Comparison of ENCODE assay signal across 7 mouse cellular contexts in the genomic region with DNA sequence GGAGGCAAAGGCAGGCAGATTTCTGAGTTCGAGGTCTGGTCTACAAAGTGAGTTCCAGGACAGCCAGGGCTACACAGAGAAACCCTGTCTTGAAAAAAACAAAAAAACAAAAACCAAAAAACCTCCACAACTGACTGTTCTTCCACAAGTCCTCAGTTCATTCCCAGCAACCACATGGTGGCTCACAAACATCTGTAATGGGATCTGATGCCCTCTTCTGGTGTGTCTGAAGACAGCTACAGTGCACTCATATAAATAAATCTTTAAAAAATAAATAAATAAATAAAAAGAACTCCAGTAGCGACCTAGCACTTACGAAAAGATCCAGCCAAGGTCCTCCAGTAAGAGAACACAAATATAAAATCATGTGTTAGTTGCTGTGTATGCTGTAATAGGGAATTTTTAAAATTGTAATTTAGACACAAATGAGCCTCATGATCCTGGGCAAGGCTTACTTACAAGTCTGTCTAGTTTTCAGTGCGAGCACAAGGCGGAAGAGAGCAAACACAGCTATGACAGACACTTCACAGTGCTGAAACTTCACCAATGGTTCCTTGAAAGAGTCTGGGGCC. TPM values are rescaled to one million over a fixed set of nuclear protein-coding genes. Genes with fewer than 3 reads are reported as not detected.
DNase-seq lines count a peak whose midpoint lies in the region; ATAC-seq and TF ChIP-seq lines count a peak whose summit lies in the region.

No protein-coding gene starts in this region.

- ATAC-seq in lung, postnatal 0 days, result no peak
- no peak; the same call in none of the 2 replicates for ATAC-seq in limb, embryonic 13.5 days (ENCODE audit: low FRiP score, low read depth)
- no peak for ATAC-seq in stomach, embryonic 15.5 days (ENCODE audit: insufficient read depth, low FRiP score, low read depth)

- peak overlapping the region; percentile 91 for H3K4me3 ChIP-seq in lung, postnatal 0 days (ENCODE audit: low read depth, low read length)
- peak overlapping the region; percentile 81 for H3K4me3 ChIP-seq in embryonic fibroblast, embryonic 13.5 days (ENCODE audit: insufficient read depth, low read length)
- peak overlapping the region; percentile 71 for H3K4me3 ChIP-seq in limb, embryonic 13.5 days
- peak overlapping the region; percentile 80 for H3K4me3 ChIP-seq in stomach, embryonic 15.5 days (replicated peaks)

- no peaks in the 10 kb centered on the region for H3K9me3 ChIP-seq in lung, postnatal 0 days (ENCODE audit: low read length)
- no peaks in the 10 kb centered on the region for H3K9me3 ChIP-seq in limb, embryonic 13.5 days
- H3K9me3 ChIP-seq in stomach, embryonic 15.5 days, result no peaks in the 10 kb centered on the region

- no peaks in the 10 kb centered on the region for H3K27me3 ChIP-seq in lung, postnatal 0 days (replicated peaks; ENCODE audit: insufficient read depth, low read length)
- no peaks in the 10 kb centered on the region for H3K27me3 ChIP-seq in limb, embryonic 13.5 days
- no peaks in the 10 kb centered on the region for H3K27me3 ChIP-seq in stomach, embryonic 15.5 days (replicated peaks)

- WGBS in lung, postnatal 0 days, result 27% methylated on average over 5 of the region's 5 CpGs
- WGBS in limb, embryonic 13.5 days, result 40% methylated on average over 5 of the region's 5 CpGs
- WGBS in stomach, embryonic 15.5 days, result 28% methylated on average over 5 of the region's 5 CpGs

- no peak for TF ChIP-seq EP300 in lung, postnatal 0 days (IDR thresholded peaks at IDR 0.05)

- DNase-seq in lung, postnatal 0 days (ENCODE audit: low spot score), result peak; percentile 11
- no peak for DNase-seq in lung, adult 18-20 months
- DNase-seq in right cerebral cortex, postnatal 14 days, result no peak
- DNase-seq in adrenal gland, postnatal 4 days (ENCODE audit: low spot score in 2 of 2), result no peak

- H3K4me1 ChIP-seq in lung, postnatal 0 days (ENCODE audit: insufficient read depth, low read depth, low read length), result no peaks in the 10 kb centered on the region
- H3K4me1 ChIP-seq in embryonic fibroblast, embryonic 13.5 days (ENCODE audit: control insufficient read depth, insufficient read depth, low read length), result no peaks in the 10 kb centered on the region
- peaks cover 6% of the 10 kb centered on the region; the same call in 1 of the 2 replicates for H3K4me1 ChIP-seq in limb, embryonic 13.5 days
- H3K4me1 ChIP-seq in stomach, embryonic 15.5 days, result 0 out of 2 replicates have a peak, but pooled peaks cover 3% of the 10 kb centered on the region

- 0 out of 2 replicates have a peak, but pooled peaks cover 14% of the 10 kb centered on the region for H3K36me3 ChIP-seq in lung, postnatal 0 days (ENCODE audit: insufficient read depth, low read length)
- H3K36me3 ChIP-seq in limb, embryonic 13.5 days, result peaks cover 26% of the 10 kb centered on the region
- 0 out of 2 replicates have a peak, but pooled peaks cover 10% of the 10 kb centered on the region for H3K36me3 ChIP-seq in stomach, embryonic 15.5 days

- H3K4me2 ChIP-seq in lung, postnatal 0 days (replicated peaks; ENCODE audit: low read depth, low read length), result peak overlapping the region; percentile 76
- H3K4me2 ChIP-seq in limb, embryonic 13.5 days (replicated peaks), result peak overlapping the region; percentile 76
- peak overlapping the region; percentile 71 for H3K4me2 ChIP-seq in stomach, embryonic 15.5 days

- H3K27ac ChIP-seq in lung, postnatal 0 days (ENCODE audit: low read length), result peak overlapping the region; percentile 99
- H3K27ac ChIP-seq in embryonic fibroblast, embryonic 13.5 days (ENCODE audit: insufficient read depth, low read length), result no peak overlapping the region
- H3K27ac ChIP-seq in limb, embryonic 13.5 days, result peak overlapping the region; percentile 96; the same call in 1 of the 2 replicates
- H3K27ac ChIP-seq in stomach, embryonic 15.5 days, result peak overlapping the region; percentile 98

- peak overlapping the region; percentile 75 for H3K9ac ChIP-seq in lung, postnatal 0 days (replicated peaks; ENCODE audit: low read depth)
- H3K9ac ChIP-seq in limb, embryonic 13.5 days, result peak overlapping the region; percentile 81
- H3K9ac ChIP-seq in stomach, embryonic 15.5 days, result peak overlapping the region; percentile 65

- TF ChIP-seq CTCF in lung, postnatal 0 days (IDR thresholded peaks at IDR 0.05), result peak; percentile 29
- no peak for TF ChIP-seq CTCF in embryonic fibroblast, embryonic 13.5 days (IDR thresholded peaks at IDR 0.05; ENCODE audit: borderline replicate concordance, insufficient read depth, low read length)

- TF ChIP-seq POLR2A in embryonic fibroblast, embryonic 13.5 days (IDR thresholded peaks at IDR 0.05; ENCODE audit: low read depth, low read length), result no peak

RNA-seq across cellular contexts. Expression of a gene that starts 0.9 kb away (rescaled TPM):
- 38.4 and 39.8 TPM in 2 replicates for polyA plus RNA-seq in lung, postnatal 0 days (2015; fragmentation: Nextera tagmentation; extraction: Ambion mirVana)
- 27.2 and 33.7 TPM in 2 replicates for polyA plus RNA-seq in embryonic fibroblast, embryonic 13.5 days (2011; ENCODE audit: insufficient read length, low read depth, missing spikeins)
- polyA plus RNA-seq in limb, embryonic 13.5 days (2015; fragmentation: Nextera tagmentation; extraction: Ambion mirVana), result 52.8 and 56.1 TPM in 2 replicates
- polyA plus RNA-seq in stomach, embryonic 15.5 days (2015; fragmentation: Nextera tagmentation; extraction: Ambion mirVana), result 49.7 and 51.6 TPM in 2 replicates
- 10 to 100 TPM; 39.8 to 40.4 TPM for total RNA-seq in adrenal gland, postnatal 4 days (2021)

RNA-seq across cellular contexts. Expression of a gene that starts 20.7 kb away (rescaled TPM):
- polyA plus RNA-seq in lung, postnatal 0 days (2015; fragmentation: Nextera tagmentation; extraction: Ambion mirVana), result 1,414 and 1,430 TPM in 2 replicates
- polyA plus RNA-seq in embryonic fibroblast, embryonic 13.5 days (2011; ENCODE audit: insufficient read length, low read depth, missing spikeins), result 303 and 362 TPM in 2 replicates
- polyA plus RNA-seq in limb, embryonic 13.5 days (2015; fragmentation: Nextera tagmentation; extraction: Ambion mirVana), result 947 and 968 TPM in 2 replicates
- 992 and 1,078 TPM in 2 replicates for polyA plus RNA-seq in stomach, embryonic 15.5 days (2015; fragmentation: Nextera tagmentation; extraction: Ambion mirVana)
- 100 to 1,000 TPM; 218 to 228 TPM for total RNA-seq in adrenal gland, postnatal 4 days (2021)

RNA-seq across cellular contexts. Expression of a gene that starts 20.8 kb away (rescaled TPM):
- polyA plus RNA-seq in lung, postnatal 0 days (2015; fragmentation: Nextera tagmentation; extraction: Ambion mirVana), result 4.4 and 5.8 TPM in 2 replicates
- 4.6 and 6.1 TPM in 2 replicates for polyA plus RNA-seq in embryonic fibroblast, embryonic 13.5 days (2011; ENCODE audit: insufficient read length, low read depth, missing spikeins)
- 9.1 and 10.8 TPM in 2 replicates for polyA plus RNA-seq in limb, embryonic 13.5 days (2015; fragmentation: Nextera tagmentation; extraction: Ambion mirVana)
- 4.2 and 5.4 TPM in 2 replicates for polyA plus RNA-seq in stomach, embryonic 15.5 days (2015; fragmentation: Nextera tagmentation; extraction: Ambion mirVana)
- total RNA-seq in adrenal gland, postnatal 4 days (2021), result 1 to 10 TPM; 4.3 TPM

RNA-seq across cellular contexts. Expression of a gene that starts 49.9 kb away (rescaled TPM):
- 0.29 and 0.63 TPM in 2 replicates for polyA plus RNA-seq in lung, postnatal 0 days (2015; fragmentation: Nextera tagmentation; extraction: Ambion mirVana)
- not detected in 2 replicates for polyA plus RNA-seq in embryonic fibroblast, embryonic 13.5 days (2011; ENCODE audit: insufficient read length, low read depth, missing spikeins)
- polyA plus RNA-seq in limb, embryonic 13.5 days (2015; fragmentation: Nextera tagmentation; extraction: Ambion mirVana), result 0.06 and 0.34 TPM in 2 replicates
- polyA plus RNA-seq in stomach, embryonic 15.5 days (2015; fragmentation: Nextera tagmentation; extraction: Ambion mirVana), result 0.43 and 1.5 TPM in 2 replicates
- total RNA-seq in adrenal gland, postnatal 4 days (2021), result 10 to 100 TPM in 1 of 2 experiments, under 1 TPM in 1; 0.76 to 23.6 TPM
